Mouse (Mus musculus) E14TG2a.4 (cell line): ENCODE results near the gene Crisp2.

Source experiments
- CTCF ChIP-seq: conservative IDR thresholded peaks from 2 replicates; pipeline ENCODE4 v1.5.1; 2014; ENCODE audit warnings: low read length
- NANOG ChIP-seq: IDR thresholded peaks from 2 replicates; pipeline ENCODE4 v1.6.1; 2014; ENCODE audit warnings: borderline replicate concordance, low read length, mixed read lengths
- POU5F1 ChIP-seq: IDR thresholded peaks from 2 replicates; pipeline ENCODE4 v1.6.1; 2014; ENCODE audit warnings: low read length, borderline replicate concordance

- TF ChIP-seq CTCF (no peak), POU5F1 (no peak), NANOG (no peak)
Observed at GRCm38 (mm10) chr17:40817340-40817943, 10.6 kb upstream of the Crisp2 start.
